Mouse (Mus musculus) kidney, embryonic 15.5 days (tissue): Measurements from ENCODE around the gene Gm45521. TPM values are rescaled to one million over a fixed set of nuclear protein-coding genes. Genes with fewer than 3 reads are reported as not detected.
A peak's percentile ranks its signal among the peaks of the same experiment; 100 is the strongest.

ENCODE experiments used
- ATAC-seq: fragments of 200-750 bp; cut with Nextera tagmentation; replicated peaks from 2 replicates; pipeline ENCODE4 v1.8.0; 2017; ENCODE audit warnings: moderate TSS enrichment; ENCODE audit not compliant: low FRiP score
- H3K27ac ChIP-seq: fragments of 300-500 bp; sonication (generic); 2 replicates; pipeline ENCODE4 v1.5.1; 2015; ENCODE audit warnings: mild to moderate bottlenecking, inconsistent platforms
- H3K27me3 ChIP-seq: fragments of 300-500 bp; sonication (generic); 2 replicates; pipeline ENCODE4 v1.6.1; 2015; ENCODE audit warnings: inconsistent platforms
- H3K36me3 ChIP-seq: fragments of 300-500 bp; sonication (generic); 2 replicates; pipeline ENCODE4 v1.6.1; 2015; ENCODE audit warnings: inconsistent platforms
- H3K4me1 ChIP-seq: fragments of 300-500 bp; sonication (generic); 2 replicates; pipeline ENCODE4 v1.6.1; 2015; ENCODE audit warnings: inconsistent platforms
- H3K4me2 ChIP-seq: fragments of 300-500 bp; sonication (generic); 2 replicates; pipeline ENCODE4 v1.6.1; 2015; ENCODE audit warnings: moderate library complexity, mild to moderate bottlenecking, inconsistent platforms
- H3K4me3 ChIP-seq: fragments of 300-500 bp; sonication (generic); replicated peaks from 2 replicates; pipeline ENCODE4 v1.5.1; 2015; ENCODE audit warnings: mild to moderate bottlenecking, inconsistent platforms
- H3K9ac ChIP-seq: fragments of 300-500 bp; sonication (generic); 2 replicates; pipeline ENCODE4 v1.6.1; 2015; ENCODE audit warnings: mild to moderate bottlenecking, inconsistent platforms
- H3K9me3 ChIP-seq: fragments of 300-500 bp; sonication (generic); replicated peaks from 2 replicates; pipeline ENCODE4 v1.6.1; 2016; ENCODE audit warnings: inconsistent platforms
- WGBS: fragments of 180-500 bp; shearing (Covaris S2); methylation state at CpG from one replicate; pipeline ENCODE4 v1.1.7; 2015; ENCODE audit warnings: mixed read lengths; 5-methylcytosine and 5-hydroxymethylcytosine counted together
- polyA plus RNA-seq: library from polyadenylated mRNA; unstranded; fragments of >200 nt; fragmentation: Nextera tagmentation; extraction: Ambion mirVana; gene quantifications from 2 replicates; pipeline ENCODE4 v1.2.1, GENCODE M21; 2015

The Gm45521 gene
- polyA plus RNA-seq, 1 experiment from 2014 or later = not detected

DNA sequence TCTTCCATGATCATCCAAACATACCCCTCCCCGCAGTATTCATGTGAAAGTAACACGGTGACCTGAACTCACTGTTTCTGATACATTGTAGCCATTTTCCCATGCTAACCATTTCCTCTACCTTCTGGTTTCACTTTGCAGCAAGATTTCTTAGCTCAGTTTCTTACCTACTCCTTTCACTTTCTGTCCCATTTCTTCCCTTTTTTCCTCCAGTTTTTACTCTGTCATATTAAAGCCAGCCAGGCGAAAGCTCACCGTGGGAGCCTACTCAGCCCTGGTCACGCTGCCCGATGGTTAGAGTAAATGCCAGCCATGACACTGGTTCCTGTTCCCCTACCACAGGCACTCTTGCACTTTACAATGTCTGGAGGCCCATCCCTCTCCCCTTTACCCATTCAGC is 29.8 kb downstream of the Gm45521 start:
- Histone ChIP-seq H3K27me3 (no peaks in the 10 kb centered on the region), H3K36me3 (no peaks in the 10 kb centered on the region), H3K4me3 (no peak overlapping the region), H3K27ac (no peak overlapping the region), H3K9me3 (no peaks in the 10 kb centered on the region), H3K4me1 (peaks cover 11% of the 10 kb centered on the region), H3K9ac (no peak overlapping the region), H3K4me2 (no peak overlapping the region)
- ATAC-seq = no peak
- 97% methylated on average over 6 of the region's 6 CpGs for WGBS

DNA sequence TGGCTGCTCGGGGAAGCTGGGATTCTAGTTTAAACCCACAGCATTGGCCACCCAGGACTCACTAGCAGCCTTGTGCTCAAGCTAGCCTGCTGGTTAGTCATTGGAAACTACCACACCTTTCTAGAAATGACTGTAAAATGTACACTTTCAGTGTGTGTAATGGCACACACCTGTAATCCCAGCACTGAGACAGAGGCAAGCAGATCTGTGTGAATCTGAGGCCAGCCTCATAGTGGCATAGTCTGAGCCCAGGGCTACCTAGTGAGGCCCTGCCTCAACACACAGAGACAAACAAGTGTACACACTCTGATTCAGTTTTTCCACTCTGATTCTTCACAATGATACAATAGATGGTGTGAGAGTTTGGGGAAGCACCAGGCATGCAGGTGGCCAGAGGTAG is 32.3 kb downstream of the Gm45521 start:
- Histone ChIP-seq H3K9ac (no peak overlapping the region), H3K4me1 (peaks cover 17% of the 10 kb centered on the region), H3K27ac (no peak overlapping the region), H3K4me3 (no peak overlapping the region), H3K36me3 (no peaks in the 10 kb centered on the region), H3K9me3 (no peaks in the 10 kb centered on the region), H3K27me3 (no peaks in the 10 kb centered on the region), H3K4me2 (no peak overlapping the region)
- no peak for ATAC-seq
- 65% methylated on average over 1 of the region's 1 CpGs for WGBS

DNA sequence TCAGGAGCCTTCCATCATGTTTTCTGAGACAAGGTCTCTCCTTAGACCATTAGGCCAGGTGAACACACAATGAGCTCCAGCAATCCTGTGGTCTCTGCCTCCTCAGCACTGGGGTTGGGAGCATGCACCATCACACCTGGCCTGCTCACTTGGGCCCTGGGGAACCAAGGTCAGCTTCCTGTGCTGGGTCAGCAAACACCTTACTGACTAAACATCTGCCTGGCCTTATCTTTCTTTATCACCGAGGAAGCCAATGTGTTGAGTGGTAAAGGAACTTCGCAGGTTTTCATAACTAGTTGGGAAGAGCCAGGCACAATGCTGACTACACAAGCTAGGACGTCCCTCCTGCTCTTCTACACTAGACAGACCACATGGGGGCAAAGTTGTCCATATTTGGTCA is 32.9 kb downstream of the Gm45521 start:
- ATAC-seq = no peak
- H3K36me3 ChIP-seq = no peaks in the 10 kb centered on the region
- H3K9me3 ChIP-seq = no peaks in the 10 kb centered on the region
- no peak overlapping the region for H3K4me3 ChIP-seq
- H3K9ac ChIP-seq = no peak overlapping the region
- H3K27me3 ChIP-seq = no peaks in the 10 kb centered on the region
- no peak overlapping the region for H3K27ac ChIP-seq
- H3K4me2 ChIP-seq = no peak overlapping the region
- H3K4me1 ChIP-seq = peaks cover 17% of the 10 kb centered on the region
- WGBS = 77% methylated on average over 3 of the region's 3 CpGs

DNA sequence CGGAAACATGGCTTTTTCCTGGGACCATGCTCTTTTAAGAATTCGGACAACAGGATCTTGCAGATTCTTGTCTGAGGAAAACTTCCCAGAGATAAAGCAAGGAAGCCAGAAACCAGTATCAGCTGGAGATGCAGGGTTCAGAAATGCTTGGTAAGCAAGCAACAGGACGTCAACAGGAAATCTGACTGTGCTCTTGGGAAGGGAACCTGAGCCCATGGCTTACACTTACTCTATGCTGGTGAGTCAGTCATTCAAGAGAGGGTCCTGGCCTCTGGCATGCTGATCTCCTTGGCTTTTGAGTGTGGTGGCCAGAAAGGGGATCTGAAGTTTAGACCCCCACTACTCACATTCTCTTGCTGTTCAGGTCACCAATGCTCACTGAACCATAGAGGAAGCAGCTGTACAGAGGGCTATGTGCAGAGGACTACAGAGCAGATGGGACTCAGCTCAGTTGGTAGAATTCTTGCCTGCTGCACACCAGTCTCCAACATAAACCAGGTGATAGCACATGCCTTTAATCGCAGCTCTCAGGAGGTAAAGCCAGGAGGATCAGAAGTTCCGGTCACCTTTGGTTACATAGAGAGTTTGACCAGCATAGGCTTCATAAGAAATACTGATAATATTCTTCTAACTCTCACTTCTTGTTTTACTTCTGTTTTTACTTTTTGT is 34.2 kb downstream of the Gm45521 start:
- Histone ChIP-seq H3K36me3 (no peaks in the 10 kb centered on the region), H3K9ac (no peak overlapping the region), H3K4me2 (no peak overlapping the region), H3K27me3 (no peaks in the 10 kb centered on the region), H3K27ac (0 out of 2 replicates have a peak overlapping the region, but pooled peaks have one; percentile 15), H3K4me1 (peaks cover 17% of the 10 kb centered on the region), H3K4me3 (no peak overlapping the region), H3K9me3 (no peaks in the 10 kb centered on the region)
- 72% methylated on average over 5 of the region's 5 CpGs for WGBS
- peak; percentile 54 for ATAC-seq

DNA sequence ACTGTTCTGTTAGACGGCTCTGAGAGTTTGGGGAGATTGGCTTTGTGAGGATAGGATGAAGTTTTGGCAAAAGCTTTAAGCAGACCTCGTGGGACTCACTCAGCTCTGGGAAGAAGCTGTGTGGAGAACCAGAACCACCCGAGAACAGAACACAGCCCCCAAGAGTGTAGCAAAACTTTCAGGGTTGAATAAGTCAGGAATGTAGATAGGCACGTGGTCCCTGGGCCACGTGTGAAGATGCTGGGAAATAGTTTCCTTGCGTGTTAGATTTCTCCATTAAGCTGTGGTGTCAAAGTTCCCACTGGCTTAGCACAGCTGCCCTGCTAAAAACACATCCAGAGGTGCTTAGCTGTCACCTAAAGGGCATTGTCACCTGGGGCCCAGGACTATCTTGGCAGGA is 35.1 kb downstream of the Gm45521 start:
- 42% methylated on average over 6 of the region's 6 CpGs for WGBS
- Histone ChIP-seq H3K27me3 (no peaks in the 10 kb centered on the region), H3K9ac (no peak overlapping the region), H3K36me3 (no peaks in the 10 kb centered on the region), H3K9me3 (no peaks in the 10 kb centered on the region), H3K4me1 (peaks cover 21% of the 10 kb centered on the region), H3K4me2 (no peak overlapping the region), H3K4me3 (no peak overlapping the region), H3K27ac (no peak overlapping the region)
- 0 out of 2 replicates have a peak, but pooled peaks have one; percentile 13 for ATAC-seq

DNA sequence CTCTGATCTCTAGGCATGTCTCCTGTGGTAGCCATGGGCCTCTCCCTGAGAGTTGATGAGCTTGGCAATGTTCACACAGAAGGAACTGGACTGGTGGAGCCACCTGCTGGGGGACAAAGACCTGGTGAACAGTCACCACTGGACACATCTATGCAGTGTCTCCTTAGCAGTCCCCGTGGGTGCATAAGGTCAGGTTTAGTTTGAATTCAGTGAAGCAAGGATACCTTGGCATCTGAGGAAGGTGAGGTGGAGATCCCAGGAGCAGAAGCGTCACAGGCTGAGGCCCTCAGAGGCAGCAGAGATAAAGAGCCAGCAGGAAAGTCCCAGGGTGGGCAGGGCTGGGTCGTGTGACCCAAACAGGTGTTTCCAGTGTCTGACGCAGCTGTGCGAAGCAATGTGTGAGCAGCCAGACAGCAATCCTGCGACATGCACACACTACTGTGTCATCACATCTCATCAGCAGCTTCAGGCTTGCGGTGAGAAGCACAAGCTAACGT is 37.2 kb downstream of the Gm45521 start, which contains the start of gene Dnase1l3:
Dnase1l3 (minus strand) TSS at position 303 of the 497 bp plus-strand sequence.
- H3K27me3 ChIP-seq = 0 out of 2 replicates have a peak, but pooled peaks cover under 1% of the 10 kb centered on the region
- 0 out of 2 replicates have a peak, but pooled peaks have one; percentile 36 for ATAC-seq
- no peak within 1 kb of the TSS for H3K27ac ChIP-seq
- H3K36me3 ChIP-seq = no peaks in the 10 kb centered on the region
- no peak within 1 kb of the TSS for H3K4me3 ChIP-seq
- 66% methylated on average over 8 of the region's 8 CpGs for WGBS
- H3K4me2 ChIP-seq = no peak within 1 kb of the TSS
- H3K9ac ChIP-seq = no peak within 1 kb of the TSS
- no peaks in the 10 kb centered on the region for H3K9me3 ChIP-seq
- peaks cover 24% of the 10 kb centered on the region for H3K4me1 ChIP-seq

DNA sequence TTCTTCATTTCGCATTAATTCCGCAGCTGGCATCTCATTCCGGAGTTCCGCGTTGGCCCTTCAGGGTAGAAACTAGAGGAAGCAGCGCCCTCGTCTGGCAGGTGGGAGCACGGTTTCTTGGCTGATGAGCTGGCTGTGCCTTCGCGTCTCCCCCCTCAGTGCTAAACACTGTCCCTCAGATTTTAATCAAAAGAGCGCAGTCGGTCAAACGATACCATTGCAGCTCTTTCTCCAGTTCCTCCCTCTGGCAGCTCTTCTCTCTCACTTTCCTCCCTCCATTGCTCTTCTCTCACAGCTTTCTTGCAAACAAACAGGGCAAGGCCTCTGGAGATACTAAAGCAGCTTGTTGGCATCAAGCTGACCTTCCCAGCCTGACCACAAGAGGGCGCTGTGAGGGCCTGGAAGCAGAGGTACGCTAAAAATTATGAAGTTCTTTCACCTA is 40.2 kb downstream of the Gm45521 start:
- Histone ChIP-seq H3K4me2 (peak overlapping the region; percentile 52), H3K9me3 (no peaks in the 10 kb centered on the region), H3K36me3 (no peaks in the 10 kb centered on the region), H3K27me3 (peaks cover 25% of the 10 kb centered on the region), H3K4me1 (peaks cover 21% of the 10 kb centered on the region), H3K27ac (no peak overlapping the region), H3K4me3 (peak overlapping the region; percentile 15), H3K9ac (no peak overlapping the region)
- 2% methylated on average over 15 of the region's 15 CpGs for WGBS
- 0 out of 2 replicates have a peak, but pooled peaks have one; percentile 16 for ATAC-seq

DNA sequence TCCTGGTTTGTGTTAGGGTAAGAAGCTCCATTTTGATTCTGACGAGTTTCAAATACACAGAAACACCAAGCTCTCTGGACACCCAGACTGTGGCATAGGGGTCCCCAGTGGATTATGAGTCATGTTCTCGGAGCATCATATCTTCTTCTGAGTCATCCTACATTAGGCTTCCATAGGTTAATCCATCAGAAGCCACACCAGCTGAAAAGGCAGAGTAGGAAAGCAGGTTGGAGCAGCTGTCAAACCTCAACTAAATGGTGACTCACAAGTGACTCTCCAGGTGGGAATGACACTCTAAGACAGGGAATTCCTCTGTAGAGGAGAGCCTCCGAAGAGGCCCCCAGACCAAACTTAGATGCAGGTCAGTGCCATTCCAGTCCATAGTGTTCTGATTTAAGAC is 41.9 kb downstream of the Gm45521 start:
- Histone ChIP-seq H3K27ac (no peak overlapping the region), H3K4me3 (no peak overlapping the region), H3K4me2 (no peak overlapping the region), H3K27me3 (peaks cover 25% of the 10 kb centered on the region), H3K9me3 (no peaks in the 10 kb centered on the region), H3K36me3 (no peaks in the 10 kb centered on the region), H3K9ac (no peak overlapping the region), H3K4me1 (peaks cover 33% of the 10 kb centered on the region)
- WGBS = 77% methylated on average over 3 of the region's 3 CpGs
- no peak for ATAC-seq

DNA sequence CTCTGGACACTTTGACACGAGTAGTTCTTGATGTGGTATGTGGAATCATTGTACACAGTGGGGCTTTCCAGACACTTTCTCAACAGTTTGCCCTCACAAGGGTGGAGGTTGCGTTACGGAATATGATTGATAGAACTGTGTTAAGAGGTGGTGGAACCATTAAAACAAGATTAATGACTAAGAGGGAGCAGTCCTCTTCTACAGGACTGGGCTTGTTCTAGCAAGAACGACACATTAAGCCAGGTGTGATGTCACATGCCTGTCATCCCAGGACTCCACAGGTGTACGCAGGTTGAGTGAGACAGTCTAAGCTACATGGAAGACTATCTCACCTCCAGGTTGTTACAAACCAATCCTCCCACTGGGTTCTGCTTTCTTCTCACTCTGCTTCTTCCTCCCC is 42.3 kb downstream of the Gm45521 start:
- 62% methylated on average over 5 of the region's 5 CpGs for WGBS
- Histone ChIP-seq H3K9ac (no peak overlapping the region), H3K9me3 (no peaks in the 10 kb centered on the region), H3K36me3 (no peaks in the 10 kb centered on the region), H3K27ac (no peak overlapping the region), H3K4me1 (peaks cover 37% of the 10 kb centered on the region), H3K4me3 (no peak overlapping the region), H3K4me2 (no peak overlapping the region), H3K27me3 (peaks cover 25% of the 10 kb centered on the region)
- ATAC-seq = no peak

DNA sequence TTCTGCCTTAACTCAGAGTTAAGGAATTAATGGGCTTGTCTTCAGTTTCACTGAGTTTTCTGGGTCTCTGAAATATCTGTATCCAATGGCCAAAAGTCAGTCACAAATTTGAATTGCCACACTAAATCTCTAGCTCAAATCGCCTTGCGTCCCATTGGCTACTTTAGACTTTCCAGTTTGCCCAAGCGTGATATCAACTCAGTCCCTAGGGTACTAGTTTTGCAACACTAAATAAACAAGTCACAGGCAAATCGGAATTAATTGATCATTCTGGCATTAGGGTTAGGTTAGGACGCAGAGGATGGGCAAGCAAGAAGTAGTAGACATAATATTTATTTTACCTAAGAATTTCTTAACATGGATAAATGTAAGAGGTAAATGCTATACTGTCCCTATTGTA is 43.2 kb downstream of the Gm45521 start:
- H3K27ac ChIP-seq = no peak overlapping the region
- no peak overlapping the region for H3K4me2 ChIP-seq
- 82% methylated on average over 5 of the region's 5 CpGs for WGBS
- no peak for ATAC-seq
- peaks cover 38% of the 10 kb centered on the region for H3K4me1 ChIP-seq
- no peaks in the 10 kb centered on the region for H3K36me3 ChIP-seq
- no peaks in the 10 kb centered on the region for H3K9me3 ChIP-seq
- no peak overlapping the region for H3K4me3 ChIP-seq
- H3K27me3 ChIP-seq = peaks cover 25% of the 10 kb centered on the region
- H3K9ac ChIP-seq = no peak overlapping the region

DNA sequence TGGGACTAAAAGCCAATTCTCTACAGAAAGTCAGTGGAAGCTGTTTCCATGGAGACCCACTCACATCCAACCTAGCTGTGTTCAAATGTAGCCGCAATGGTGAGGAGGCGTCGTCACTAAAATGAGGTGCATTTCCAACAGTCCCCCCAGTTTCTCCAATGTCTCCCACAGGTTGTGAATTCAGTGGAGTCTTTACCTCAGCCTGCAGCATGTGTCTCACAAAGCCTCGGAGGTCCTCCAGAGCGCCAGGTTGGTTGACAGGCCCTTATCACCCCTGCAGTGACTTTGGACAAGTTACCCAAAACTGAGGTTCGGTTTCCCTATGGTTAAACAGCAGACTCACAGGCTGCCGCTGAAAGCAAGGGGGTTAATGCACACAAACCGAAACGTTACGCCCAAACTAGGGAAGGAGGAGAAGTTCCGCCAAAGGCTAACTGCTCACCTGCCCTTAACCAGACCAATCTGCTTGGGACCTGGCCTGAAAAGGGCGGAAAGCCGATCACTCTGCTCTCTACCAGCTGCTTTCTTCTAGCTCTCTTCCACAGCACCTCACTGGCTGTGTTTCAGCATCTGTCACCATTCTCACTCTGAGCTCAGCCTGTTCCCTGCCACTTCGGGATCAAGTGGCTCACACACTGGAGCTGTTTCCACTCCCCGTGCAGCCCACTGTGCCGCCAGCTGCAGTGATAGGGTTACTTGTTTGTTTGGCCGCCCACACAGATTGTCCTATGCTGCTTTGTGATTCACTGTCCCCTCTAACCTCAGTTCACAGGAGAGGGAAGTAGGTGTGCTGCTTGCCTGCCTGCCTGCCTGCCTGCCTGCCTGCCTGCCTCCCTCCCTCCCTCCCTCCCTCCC is 44.0 kb downstream of the Gm45521 start:
- Histone ChIP-seq H3K4me3 (no peak overlapping the region), H3K27me3 (peaks cover 25% of the 10 kb centered on the region), H3K4me1 (peaks cover 38% of the 10 kb centered on the region), H3K36me3 (no peaks in the 10 kb centered on the region), H3K27ac (no peak overlapping the region), H3K4me2 (peak overlapping the region; percentile 29; the same call in 1 of the 2 replicates), H3K9ac (no peak overlapping the region), H3K9me3 (no peaks in the 10 kb centered on the region)
- peak; percentile 50 for ATAC-seq
- 26% methylated on average over 17 of the region's 17 CpGs for WGBS
